ENCODE assay signal across 8 mouse cellular contexts in genomic region chr17:25828712-25829557, GRCm38 (mm10). TPM values are rescaled to one million over a fixed set of nuclear protein-coding genes. Genes with fewer than 3 reads are reported as not detected.
DNase-seq lines count a peak whose midpoint lies in the region; ATAC-seq and TF ChIP-seq lines count a peak whose summit lies in the region.

Jmjd8 (plus strand) TSS chr17:25828867.

- no peaks in the 10 kb centered on the region for H3K9me3 ChIP-seq in lung, embryonic 16.5 days (ENCODE audit: control insufficient read depth, low read length)

- peak within 1 kb of the TSS; percentile 84 for H3K4me2 ChIP-seq in lung, embryonic 16.5 days (ENCODE audit: low read depth, low read length)

- TF ChIP-seq CTCF in cerebellum, adult 2 months (IDR thresholded peaks at IDR 0.05; ENCODE audit: borderline replicate concordance, insufficient read depth, low read depth, low read length): peak; percentile 58; the same call in 1 of the 2 replicates
- TF ChIP-seq CTCF in layer of hippocampus, adult 2 months (conservative IDR thresholded peaks at IDR 0.05): peak; percentile 71

- peak; percentile 80 for TF ChIP-seq POLR2A in cerebellum, adult 2 months (IDR thresholded peaks at IDR 0.05; ENCODE audit: borderline replicate concordance, insufficient read depth, low read length)

- peak; percentile 76 for DNase-seq in Muller cell, postnatal 12 days (ENCODE audit: inconsistent ontology term)
- DNase-seq in cerebellum, adult 2 months: peak; percentile 84 to 85
- DNase-seq in forelimb bud, embryonic 11.5 days (ENCODE audit: low read depth, low spot score): peak; percentile 79
- peak; percentile 78 for DNase-seq in heart, postnatal 4 days
- DNase-seq in layer of hippocampus, adult 2 months (ENCODE audit: low spot score in 2 of 2): peak; percentile 79 to 81
- DNase-seq in ovary, postnatal 36 days (ENCODE audit: low spot score): peak; percentile 76
- peak; percentile 81 for DNase-seq in thymus, postnatal 14 days

- ATAC-seq in lung, embryonic 16.5 days (ENCODE audit: low read depth): peak; percentile 23

- peaks cover 33% of the 10 kb centered on the region for H3K4me1 ChIP-seq in cerebellum, adult 2 months (ENCODE audit: control insufficient read depth, insufficient read depth, low read length)
- H3K4me1 ChIP-seq in lung, embryonic 16.5 days (replicated peaks; ENCODE audit: control insufficient read depth, insufficient read depth, low read length): peaks cover 44% of the 10 kb centered on the region

- H3K4me3 ChIP-seq in cerebellum, adult 2 months (replicated peaks; ENCODE audit: insufficient read depth, low read depth, low read length): peak within 1 kb of the TSS; percentile 92
- H3K4me3 ChIP-seq in layer of hippocampus, adult 2 months: peak within 1 kb of the TSS; percentile 82
- H3K4me3 ChIP-seq in lung, embryonic 16.5 days (ENCODE audit: low read length): peak within 1 kb of the TSS; percentile 72

- no peaks in the 10 kb centered on the region for H3K27me3 ChIP-seq in cerebellum, adult 2 months (ENCODE audit: control insufficient read depth, insufficient read depth, low read length)
- no peaks in the 10 kb centered on the region for H3K27me3 ChIP-seq in lung, embryonic 16.5 days (ENCODE audit: control insufficient read depth, insufficient read depth, low read depth, low read length)

- H3K36me3 ChIP-seq in lung, embryonic 16.5 days (ENCODE audit: control insufficient read depth, insufficient read depth, low read length): peaks cover 14% of the 10 kb centered on the region

- WGBS in cerebellum, adult 2 months: 1% methylated on average over 32 of the region's 32 CpGs
- WGBS in lung, embryonic 16.5 days: 0% methylated on average over 32 of the region's 32 CpGs

- peak within 1 kb of the TSS; percentile 52 for H3K27ac ChIP-seq in cerebellum, adult 2 months (ENCODE audit: insufficient read depth, low read length)
- peak within 1 kb of the TSS; percentile 93 for H3K27ac ChIP-seq in layer of hippocampus, adult 2 months
- peak within 1 kb of the TSS; percentile 92 for H3K27ac ChIP-seq in lung, embryonic 16.5 days (ENCODE audit: low read length)

- peak within 1 kb of the TSS; percentile 85 for H3K9ac ChIP-seq in lung, embryonic 16.5 days (ENCODE audit: low read length)

RNA-seq across cellular contexts. Expression of gene Jmjd8, which starts in this region (rescaled TPM):
- 65.8 and 75.2 TPM in 2 replicates for polyA plus RNA-seq in cerebellum, adult 2 months (2012; rRNA removed)
- 10 to 100 TPM; 34.7 to 37.4 TPM for total RNA-seq in heart, postnatal 4 days (2021)
- 10 to 100 TPM; 58.0 to 61.1 TPM for total RNA-seq in layer of hippocampus, adult 2 months (2021)
- polyA plus RNA-seq in lung, embryonic 16.5 days (2015; fragmentation: Nextera tagmentation; extraction: Ambion mirVana): 55.4 and 57.2 TPM in 2 replicates

Comparison
In these comparisons a context has a peak if more than half of its experiments do, and no peak if none do; other contexts are left out.
1. Peak in every context shown above with its lines: DNase-seq, ATAC-seq, H3K4me3 ChIP-seq and H3K27ac ChIP-seq.